Mouse (Mus musculus) A20 (cell line): ENCODE results near the gene Mfsd10.
A peak's percentile ranks its signal among the peaks of the same experiment; 100 is the strongest.

Experiments used
- DNase-seq: peaks from one replicate; pipeline ENCODE4 v3.0.0-alpha.2; 2011; ENCODE audit warnings: low read depth, low spot score

Gene Mfsd10

GRCm38 (mm10) chr5:34636481-34637287 is at the start of gene Mfsd10:
Gene Mfsd10, minus strand, starts transcription at chr5:34637212.
- DNase-seq, result peak; percentile 85

- DNase-seq, result peak; percentile 45
These were observed 33.3 kb upstream of the Mfsd10 start for GRCm38 (mm10) chr5:34670280-34670679.

DNA sequence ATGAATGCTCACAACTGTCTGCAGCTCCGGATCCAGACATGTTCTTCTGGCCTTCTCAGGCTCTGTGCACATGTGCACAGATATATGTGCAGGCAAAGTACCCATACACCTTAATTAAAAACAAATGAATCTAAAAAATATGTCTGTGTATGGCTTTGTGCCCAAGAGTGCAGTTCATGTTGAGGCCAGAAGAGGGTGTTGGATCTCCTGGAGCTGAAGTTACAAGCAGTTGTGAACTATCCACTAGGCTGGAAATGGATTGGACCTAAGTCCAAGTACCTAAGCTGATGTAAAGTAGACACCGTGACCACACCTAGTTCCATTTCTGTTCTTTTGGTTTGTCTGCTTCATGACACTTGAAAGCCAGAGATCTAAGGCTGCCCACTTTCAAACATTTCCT is 32.5 kb upstream of the Mfsd10 start:
- DNase-seq, result peak; percentile 35

DNA sequence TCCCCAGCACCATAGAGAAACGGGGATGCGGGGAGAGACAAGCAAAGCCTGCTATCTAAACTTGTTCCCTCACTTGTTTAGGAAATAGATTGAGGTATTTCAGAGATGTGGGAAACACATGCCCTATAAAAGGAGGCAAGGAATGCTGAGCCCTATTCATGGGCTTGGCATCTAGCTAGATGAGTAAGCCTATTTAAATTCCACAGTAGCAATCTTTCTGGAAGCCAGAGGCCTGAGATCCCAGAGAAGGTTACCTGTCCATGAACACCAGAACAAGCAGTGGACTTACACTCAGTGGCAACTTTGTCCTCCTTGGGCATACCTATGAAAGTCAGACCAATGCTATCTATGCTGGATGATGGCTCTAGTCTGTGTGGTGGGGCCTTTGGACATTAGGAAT is 26.2 kb upstream of the Mfsd10 start:
- DNase-seq, result no peak

GRCm38 (mm10) chr5:34661909-34662308 is 24.9 kb upstream of the Mfsd10 start:
- no peak for DNase-seq

DNA sequence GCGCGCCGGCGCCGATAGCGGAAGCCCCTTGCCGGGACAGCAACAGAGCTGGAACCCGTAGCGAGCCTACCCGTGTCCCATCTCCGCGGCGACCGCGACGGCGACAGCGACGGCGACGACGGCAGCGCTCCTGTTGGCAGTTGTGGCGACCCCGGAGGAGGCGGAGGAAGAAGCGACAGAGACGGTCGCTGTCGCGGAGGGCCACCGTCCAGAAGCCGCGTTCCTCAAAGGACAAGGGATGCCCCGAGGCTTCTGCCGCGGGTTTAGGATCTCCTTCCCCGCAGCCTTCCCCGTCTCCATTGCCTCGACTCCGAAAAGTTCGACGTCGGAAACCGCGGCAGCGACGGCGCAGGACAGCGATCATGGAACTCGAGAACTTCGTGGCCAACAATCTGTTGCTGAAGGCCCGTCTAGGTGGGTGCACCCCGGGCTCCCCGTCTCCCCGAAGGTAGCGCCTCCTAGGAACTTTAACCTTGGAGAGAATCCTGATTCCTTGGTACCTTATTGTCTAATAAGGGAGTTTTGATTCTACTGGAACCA is 23.6 kb upstream of the Mfsd10 start:
- no peak for DNase-seq

GRCm38 (mm10) chr5:34659686-34660590 is 22.9 kb upstream of the Mfsd10 start, which contains the start of the genes Nop14 and Grk4:
Gene Nop14, minus strand, starts transcription at chr5:34660148.
Gene Grk4, plus strand, starts transcription at chr5:34660379.
- DNase-seq, result peak; percentile 99

DNA sequence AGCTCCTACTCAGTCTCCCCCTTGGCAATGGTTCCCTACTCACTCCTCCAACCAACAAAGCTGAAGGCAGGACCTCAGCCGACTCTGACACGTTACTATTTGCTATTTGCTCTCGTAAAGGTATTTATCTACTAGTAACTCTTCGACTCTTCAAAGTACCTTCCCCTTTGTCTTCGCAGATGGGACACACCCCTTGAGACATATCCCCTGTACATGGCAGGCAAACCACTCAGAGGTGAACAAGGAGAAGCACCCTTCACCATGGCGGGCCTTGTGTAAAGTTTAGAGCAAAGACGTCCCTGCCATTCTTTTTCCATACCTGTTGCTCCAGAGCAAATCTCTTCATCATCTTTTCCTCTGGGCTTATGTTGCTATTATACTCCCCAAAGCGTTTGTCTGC is 20.5 kb upstream of the Mfsd10 start:
- no peak for DNase-seq

- DNase-seq, result no peak
These were observed 17.9 kb upstream of the Mfsd10 start for GRCm38 (mm10) chr5:34654881-34655280.

GRCm38 (mm10) chr5:34652961-34653360 is 15.9 kb upstream of the Mfsd10 start:
- DNase-seq, result no peak

DNA sequence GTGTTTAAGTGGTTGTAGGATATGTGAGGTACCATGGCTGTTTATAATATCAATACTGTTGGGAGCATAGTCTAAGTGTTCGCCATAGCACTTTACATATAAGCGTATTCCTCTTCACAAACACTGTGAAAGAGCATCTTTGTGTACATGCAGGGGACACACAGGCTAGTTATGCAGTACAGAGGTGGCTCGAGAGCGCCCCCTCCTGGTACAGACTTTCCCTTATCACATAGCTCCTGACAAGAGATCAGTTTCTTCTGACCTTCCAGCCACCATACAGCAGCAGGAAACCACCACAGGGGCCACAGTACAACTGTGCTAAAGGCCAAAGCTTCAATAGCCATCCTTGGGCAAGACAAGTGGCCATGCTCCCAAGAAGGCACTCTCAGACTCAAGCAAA is 10.6 kb upstream of the Mfsd10 start:
- DNase-seq, result peak; percentile 72

GRCm38 (mm10) chr5:34642932-34643331 is 5.9 kb upstream of the Mfsd10 start:
- peak; percentile 46 for DNase-seq

GRCm38 (mm10) chr5:34641991-34642390 is 5.0 kb upstream of the Mfsd10 start:
- no peak for DNase-seq

DNA sequence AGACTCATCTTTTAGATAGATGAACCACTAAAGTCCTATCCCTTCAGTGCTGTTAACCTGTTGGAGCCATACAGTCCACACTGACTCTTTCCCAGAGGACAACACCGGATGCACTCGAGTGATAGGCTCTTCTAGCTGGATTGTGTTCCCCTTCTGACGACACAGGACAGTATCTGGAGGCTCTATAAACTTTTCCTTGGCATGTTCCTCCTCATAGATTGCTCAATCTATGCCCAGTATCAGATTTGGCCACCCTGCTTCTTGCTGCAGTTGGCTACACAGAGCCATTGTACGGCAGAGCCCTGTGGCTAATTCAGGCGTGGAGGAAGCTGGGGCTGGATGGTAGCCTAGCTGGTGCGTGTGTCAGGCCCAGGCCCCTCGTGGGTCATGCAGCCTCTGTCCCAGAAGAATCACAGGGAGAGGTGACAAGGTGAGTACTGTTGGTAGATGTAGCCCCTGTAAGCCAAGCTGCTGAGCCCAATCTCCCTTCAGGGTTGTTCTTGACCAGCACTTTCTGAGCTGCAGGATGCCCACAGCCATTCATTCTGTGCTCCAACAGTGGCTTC is 662 bp upstream of the Mfsd10 start:
- DNase-seq, result no peak

GRCm38 (mm10) chr5:34635665-34636192 is 1.3 kb downstream of the Mfsd10 start:
- no peak for DNase-seq

- DNase-seq, result no peak
These were observed 2.1 kb downstream of the Mfsd10 start for GRCm38 (mm10) chr5:34634746-34635400.

GRCm38 (mm10) chr5:34633641-34634040 is 3.4 kb downstream of the Mfsd10 start:
- no peak for DNase-seq

DNA sequence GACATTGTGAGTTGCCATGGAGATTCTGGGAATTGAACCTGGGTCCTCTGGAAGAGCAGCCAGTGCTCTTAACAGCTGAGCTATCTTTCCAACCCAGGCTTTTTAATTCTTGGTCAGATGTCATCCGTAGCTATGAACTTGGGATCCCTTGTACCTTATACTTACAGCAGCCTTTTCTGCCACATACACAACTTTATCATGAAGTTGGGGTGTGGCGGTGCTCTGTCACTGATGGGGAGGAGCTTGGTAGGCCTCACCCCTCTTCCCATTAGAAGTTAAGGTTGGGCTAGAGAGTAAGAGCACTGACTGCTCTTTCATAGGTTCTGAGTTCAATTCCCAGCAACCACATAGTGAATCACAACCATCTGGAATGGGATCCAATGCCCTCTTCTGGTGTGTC is 4.0 kb downstream of the Mfsd10 start:
- no peak for DNase-seq

GRCm38 (mm10) chr5:34609966-34610365 is 27.0 kb downstream of the Mfsd10 start:
- DNase-seq, result no peak

DNA sequence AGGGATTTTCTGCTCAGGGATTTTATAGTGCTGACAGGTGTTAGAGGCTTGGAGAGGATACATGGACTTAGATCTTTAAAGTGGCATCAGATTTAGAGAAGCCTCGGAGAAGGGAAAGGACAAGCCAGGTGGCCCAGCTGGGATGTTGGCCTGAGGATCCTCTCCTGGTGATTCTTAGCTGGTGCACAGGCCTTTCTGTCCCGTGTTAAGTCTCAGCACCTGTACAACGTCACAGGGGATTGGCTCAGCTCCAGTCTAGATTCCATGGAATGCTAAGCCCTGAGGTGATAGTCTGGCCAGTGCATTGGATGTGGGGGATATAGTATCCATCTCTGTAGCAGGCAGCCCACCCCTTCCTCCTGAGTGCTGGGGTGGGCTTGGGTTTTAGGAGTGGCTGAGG is 28.8 kb downstream of the Mfsd10 start:
- no peak for DNase-seq
